Mouse (Mus musculus) small intestine, adult 2 months (tissue): ENCODE results near the gene Obsl1. TPM values are rescaled to one million over a fixed set of nuclear protein-coding genes. Genes with fewer than 3 reads are reported as not detected.

Experiments used
- H3K27ac ChIP-seq: fragments of 200-500 bp; 2 replicates; pipeline ENCODE4 v1.5.1; 2012; ENCODE audit warnings: low read depth, low read length, control low read depth, inconsistent platforms; ENCODE audit not compliant: insufficient read depth
- H3K27me3 ChIP-seq: fragments of 200-500 bp; 2 replicates; pipeline ENCODE4 v1.6.1; 2012; ENCODE audit warnings: mild to moderate bottlenecking, moderate library complexity, low read length, inconsistent platforms; ENCODE audit not compliant: control insufficient read depth, insufficient read depth
- H3K36me3 ChIP-seq: fragments of 200-500 bp; 2 replicates; pipeline ENCODE4 v1.6.1; 2012; ENCODE audit warnings: mild to moderate bottlenecking, low read length, control low read depth, inconsistent platforms; ENCODE audit not compliant: control insufficient read depth, insufficient read depth
- H3K4me1 ChIP-seq: fragments of 200-500 bp; 2 replicates; pipeline ENCODE4 v1.6.1; 2012; ENCODE audit warnings: low read length, inconsistent platforms, mixed read lengths; ENCODE audit not compliant: control insufficient read depth, insufficient read depth, insufficient read length
- H3K4me3 ChIP-seq: fragments of 200-500 bp; 2 replicates; pipeline ENCODE4 v1.5.1; 2012; ENCODE audit warnings: low read depth, mild to moderate bottlenecking, control low read depth, inconsistent platforms, low read length, moderate library complexity
- CTCF ChIP-seq: fragments of 200-500 bp; IDR thresholded peaks from 2 replicates; pipeline ENCODE4 v1.5.1; 2012; ENCODE audit warnings: low read depth, mild to moderate bottlenecking, control low read depth, inconsistent platforms, low read length, moderate library complexity, mixed read lengths; ENCODE audit not compliant: insufficient replicate concordance, insufficient read length; ENCODE audit errors: extremely low read depth
- POLR2A ChIP-seq: fragments of 200-500 bp; IDR thresholded peaks from 2 replicates; pipeline ENCODE4 v1.6.1; 2012; ENCODE audit warnings: low read depth, mild to moderate bottlenecking, control low read depth, inconsistent platforms, low read length, moderate library complexity
- WGBS: fragments of 180-500 bp; shearing (Covaris S2); methylation state at CpG from one replicate; pipeline ENCODE4 v1.1.7; 2018; 5-methylcytosine and 5-hydroxymethylcytosine counted together
- polyA plus RNA-seq: library from polyadenylated mRNA; depleted of rRNA; stranded (reverse); fragments of >200 nt; gene quantifications from 2 replicates; pipeline ENCODE4 v1.2.3, GENCODE M21; 2012

The Obsl1 gene
- polyA plus RNA-seq, 1 experiment: 4.3 TPM

- H3K27ac ChIP-seq: no peak overlapping the region
- no peaks in the 10 kb centered on the region for H3K27me3 ChIP-seq
- H3K36me3 ChIP-seq: no peaks in the 10 kb centered on the region
- no peak for TF ChIP-seq POLR2A
- peak; percentile 73; the same call in 1 of the 2 replicates for TF ChIP-seq CTCF
- 56% methylated on average over 12 of the region's 12 CpGs for WGBS
- H3K4me3 ChIP-seq: no peak overlapping the region
- H3K4me1 ChIP-seq: no peaks in the 10 kb centered on the region
Observed at GRCm38 (mm10) chr1:75494878-75495548, 11.2 kb downstream of the Obsl1 start.

DNA sequence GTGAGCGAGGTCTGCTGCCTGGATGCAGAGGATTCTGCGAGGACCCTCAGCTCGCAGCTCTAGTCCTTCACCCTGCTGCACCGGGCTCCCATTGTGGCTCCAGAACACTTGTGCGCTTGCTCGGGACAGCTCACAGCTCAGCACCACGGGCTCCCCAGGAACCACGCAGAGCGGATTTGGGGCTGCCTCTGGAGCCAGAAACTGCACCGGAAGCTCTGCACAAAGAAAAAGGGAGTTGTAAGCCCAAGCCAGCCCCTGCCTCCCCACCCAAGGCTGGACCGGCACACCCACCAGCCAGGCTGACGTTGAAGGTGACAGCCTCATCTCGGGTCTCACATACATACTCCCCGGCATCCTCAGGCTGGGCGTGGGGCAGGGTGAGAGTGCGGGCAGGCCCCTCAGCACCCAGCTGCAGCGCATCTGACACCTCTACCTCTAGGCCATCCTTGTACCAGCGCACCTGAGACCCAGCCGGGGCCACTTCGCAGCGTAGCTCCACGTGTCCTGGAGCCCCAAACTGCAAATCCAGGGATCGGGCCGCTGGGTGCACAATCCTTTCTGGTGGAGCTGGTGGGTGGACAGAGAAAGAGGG lies 13.6 kb downstream of the Obsl1 start:
- Histone ChIP-seq H3K4me1 (no peaks in the 10 kb centered on the region; the same call in 1 of the 2 replicates), H3K27me3 (peaks cover 5% of the 10 kb centered on the region; the same call in 1 of the 2 replicates), H3K36me3 (no peaks in the 10 kb centered on the region), H3K27ac (no peak overlapping the region), H3K4me3 (no peak overlapping the region)
- 76% methylated on average over 24 of the region's 24 CpGs for WGBS
- TF ChIP-seq CTCF: no peak
- no peak for TF ChIP-seq POLR2A

- Histone ChIP-seq H3K27me3 (peaks cover 12% of the 10 kb centered on the region; the same call in 1 of the 2 replicates), H3K36me3 (no peaks in the 10 kb centered on the region), H3K4me3 (no peak overlapping the region), H3K4me1 (peaks cover 7% of the 10 kb centered on the region), H3K27ac (no peak overlapping the region)
- WGBS: 88% methylated on average over 34 of the region's 34 CpGs
- TF ChIP-seq POLR2A: no peak
Observed at GRCm38 (mm10) chr1:75490785-75491551, 15.3 kb downstream of the Obsl1 start.

GRCm38 (mm10) chr1:75487405-75488161 lies 18.7 kb downstream of the Obsl1 start:
- 1% methylated on average over 62 of the region's 62 CpGs for WGBS
- Histone ChIP-seq H3K36me3 (no peaks in the 10 kb centered on the region), H3K27ac (no peak overlapping the region), H3K4me3 (peak overlapping the region; percentile 69), H3K4me1 (peaks cover 7% of the 10 kb centered on the region), H3K27me3 (peaks cover 14% of the 10 kb centered on the region; the same call in 1 of the 2 replicates)
- TF ChIP-seq CTCF (no peak), POLR2A (no peak)

DNA sequence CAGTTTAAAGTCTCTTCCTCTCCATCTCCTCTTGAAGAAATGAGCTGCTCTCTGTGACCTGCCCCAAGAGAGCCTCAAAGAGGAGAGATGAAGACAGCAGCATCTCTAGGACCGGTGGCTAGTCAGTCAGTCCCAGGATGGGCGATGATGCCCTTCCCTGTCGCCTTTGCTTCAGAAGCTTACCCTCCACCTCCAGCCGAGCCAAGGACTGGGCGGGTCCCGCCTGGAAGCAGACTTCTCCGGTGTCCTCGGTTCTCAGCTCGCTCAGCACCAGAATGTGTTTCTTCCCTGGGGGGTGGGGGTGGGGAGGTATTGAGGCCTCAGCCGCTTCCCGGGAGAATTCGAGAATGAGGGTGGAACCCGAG lies 19.2 kb downstream of the Obsl1 start:
- Histone ChIP-seq H3K36me3 (no peaks in the 10 kb centered on the region), H3K27ac (no peak overlapping the region), H3K4me3 (peak overlapping the region; percentile 69), H3K4me1 (peaks cover 7% of the 10 kb centered on the region), H3K27me3 (peaks cover 14% of the 10 kb centered on the region; the same call in 1 of the 2 replicates)
- TF ChIP-seq CTCF (no peak), POLR2A (no peak)
- WGBS: 5% methylated on average over 13 of the region's 13 CpGs

GRCm38 (mm10) chr1:75486561-75486960 lies 19.7 kb downstream of the Obsl1 start:
- Histone ChIP-seq H3K4me3 (0 out of 2 replicates have a peak overlapping the region, but pooled peaks have one; percentile 69), H3K36me3 (no peaks in the 10 kb centered on the region), H3K27me3 (peaks cover 14% of the 10 kb centered on the region; the same call in 1 of the 2 replicates), H3K27ac (no peak overlapping the region), H3K4me1 (peaks cover 7% of the 10 kb centered on the region)
- 16% methylated on average over 24 of the region's 24 CpGs for WGBS
- TF ChIP-seq POLR2A: no peak
- TF ChIP-seq CTCF: no peak
